Mouse (Mus musculus): ENCODE data around the gene Cgnl1.

Cgnl1 gene

GRCm38 (mm10) chr9:71672495-71672894, 98.9 kb downstream of the Cgnl1 start:
- no peak for DNase-seq (ENCODE audit: low spot score)

- no peak for DNase-seq (ENCODE audit: low spot score)
Measured at GRCm38 (mm10) chr9:71670677-71671076, 100.7 kb downstream of the Cgnl1 start.

DNA sequence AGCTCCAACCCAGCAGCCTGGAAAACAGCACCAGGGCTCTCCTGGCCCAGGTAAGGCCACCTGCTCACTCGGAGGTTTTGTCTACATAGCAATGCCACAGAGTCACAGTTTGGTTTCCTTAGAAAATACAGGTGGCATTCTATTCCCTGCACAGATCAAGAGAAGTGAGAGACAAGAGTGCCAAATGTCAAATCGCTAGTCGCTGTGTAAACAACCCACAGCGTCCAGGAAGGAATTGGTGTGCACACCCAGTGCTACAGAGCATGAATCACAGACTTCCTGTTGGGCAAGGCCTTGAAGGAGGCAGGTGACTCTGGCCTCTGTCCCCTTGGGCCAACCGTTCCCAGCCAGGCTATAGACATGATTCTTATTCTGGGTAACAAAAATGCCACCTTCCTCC, 103.8 kb downstream of the Cgnl1 start:
- DNase-seq (ENCODE audit: low spot score) = no peak

- no peak for DNase-seq (ENCODE audit: low spot score)
Measured at GRCm38 (mm10) chr9:71666432-71666831, 105.0 kb downstream of the Cgnl1 start.

- no peak for DNase-seq (ENCODE audit: low spot score)
Measured at GRCm38 (mm10) chr9:71665493-71665892, 105.9 kb downstream of the Cgnl1 start.

GRCm38 (mm10) chr9:71664855-71665254, 106.5 kb downstream of the Cgnl1 start:
- no peak for DNase-seq (ENCODE audit: low spot score)

- DNase-seq (ENCODE audit: low spot score) = no peak
Measured at GRCm38 (mm10) chr9:71663421-71664217, 107.8 kb downstream of the Cgnl1 start.

GRCm38 (mm10) chr9:71660540-71660939, 110.9 kb downstream of the Cgnl1 start:
- no peak for DNase-seq (ENCODE audit: low spot score)

GRCm38 (mm10) chr9:71659681-71660080, 111.7 kb downstream of the Cgnl1 start:
- DNase-seq (ENCODE audit: low spot score) = no peak

DNA sequence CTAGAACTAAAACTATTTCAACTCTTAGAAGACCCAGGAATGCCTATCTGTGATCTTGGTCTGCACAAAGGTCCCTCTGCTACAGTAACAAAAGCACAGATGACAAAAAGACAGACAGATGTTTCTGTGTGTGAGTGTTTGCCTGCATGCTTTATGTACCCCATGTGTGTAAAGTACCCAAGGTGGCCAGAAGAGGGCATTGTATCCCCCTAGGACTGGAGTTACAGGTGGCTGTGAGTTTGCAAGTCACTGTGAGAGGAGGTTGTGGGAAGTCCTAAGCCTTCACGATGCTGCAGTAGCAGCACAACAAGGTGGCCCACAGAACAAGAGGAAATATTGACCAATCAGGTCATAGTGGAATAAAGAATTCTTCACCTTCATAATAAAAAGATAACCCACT, 114.2 kb downstream of the Cgnl1 start:
- DNase-seq (ENCODE audit: low spot score) = no peak

DNA sequence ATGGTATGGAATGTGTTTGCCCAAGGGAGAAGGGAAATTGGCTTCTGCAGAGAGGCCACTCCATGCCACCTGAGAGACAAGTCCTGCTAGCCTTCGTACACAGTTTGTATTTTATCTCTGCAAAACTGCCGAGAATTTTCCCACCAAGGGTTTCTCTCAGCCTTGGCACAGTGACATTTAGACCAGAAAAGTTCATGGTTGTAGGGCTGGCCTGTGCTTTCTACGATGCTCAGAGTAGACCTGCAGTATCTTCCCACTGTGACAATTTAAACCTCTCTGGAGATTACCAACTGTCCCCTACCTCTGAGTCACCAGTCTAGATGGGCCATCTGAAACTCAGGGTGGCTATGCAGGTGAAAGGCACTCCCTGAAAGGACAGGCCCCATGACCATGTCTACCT, 116.5 kb downstream of the Cgnl1 start:
- no peak for DNase-seq (ENCODE audit: low spot score)

GRCm38 (mm10) chr9:71646115-71646514, 125.3 kb downstream of the Cgnl1 start:
- no peak for DNase-seq (ENCODE audit: low spot score)

GRCm38 (mm10) chr9:71643611-71644010, 127.8 kb downstream of the Cgnl1 start:
- DNase-seq (ENCODE audit: low spot score) = no peak

DNA sequence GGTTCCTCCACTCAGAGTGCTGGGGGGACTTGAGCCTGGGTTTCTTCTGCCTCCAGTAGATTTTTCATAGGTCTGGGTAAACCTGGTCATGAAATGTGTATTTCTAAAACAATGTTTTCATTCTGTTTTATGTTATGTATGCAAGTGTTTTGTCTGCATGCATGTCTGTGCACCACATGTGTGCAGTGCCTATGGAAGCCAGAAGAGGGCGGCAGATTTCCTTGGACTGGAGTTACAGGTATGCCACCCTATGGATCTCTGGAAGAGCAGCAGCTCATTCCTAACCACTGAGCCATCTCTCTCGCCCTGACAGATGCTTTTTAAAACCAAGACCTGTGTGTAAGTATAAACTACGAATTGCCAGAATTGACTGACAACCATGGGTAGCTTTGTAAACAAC, 129.1 kb downstream of the Cgnl1 start:
- no peak for DNase-seq (ENCODE audit: low spot score)

DNA sequence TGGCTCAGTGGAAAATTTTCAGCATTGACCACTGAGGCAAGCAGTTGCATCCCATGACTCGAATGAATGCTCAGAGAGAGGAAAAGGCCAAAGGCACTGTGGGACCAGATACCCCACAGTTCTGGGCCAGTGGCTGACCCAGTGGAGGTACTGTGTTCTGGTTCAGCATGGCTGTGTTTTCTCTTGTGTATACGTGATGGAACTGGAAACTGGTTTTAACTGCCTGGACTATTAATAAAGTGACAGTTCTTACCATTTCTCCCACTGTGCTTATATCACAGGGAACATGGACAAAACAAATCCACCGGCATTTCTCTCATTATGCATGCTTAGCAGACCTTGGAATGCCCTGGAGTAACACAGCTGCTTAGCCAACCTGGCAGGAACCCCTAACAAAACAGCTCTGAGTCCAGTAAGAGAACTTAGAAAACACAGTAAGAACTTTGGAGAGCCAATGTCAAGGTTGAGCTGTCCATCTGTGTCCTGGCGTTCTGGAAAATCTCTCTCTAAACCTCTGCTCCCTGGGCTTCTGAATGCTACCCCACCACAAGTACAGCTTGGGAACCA, 131.0 kb downstream of the Cgnl1 start:
- no peak for DNase-seq (ENCODE audit: low spot score)

GRCm38 (mm10) chr9:71638198-71638597, 133.2 kb downstream of the Cgnl1 start:
- no peak for DNase-seq (ENCODE audit: low spot score)

- DNase-seq (ENCODE audit: low spot score) = no peak
Measured at GRCm38 (mm10) chr9:71636854-71637253, 134.5 kb downstream of the Cgnl1 start.

DNA sequence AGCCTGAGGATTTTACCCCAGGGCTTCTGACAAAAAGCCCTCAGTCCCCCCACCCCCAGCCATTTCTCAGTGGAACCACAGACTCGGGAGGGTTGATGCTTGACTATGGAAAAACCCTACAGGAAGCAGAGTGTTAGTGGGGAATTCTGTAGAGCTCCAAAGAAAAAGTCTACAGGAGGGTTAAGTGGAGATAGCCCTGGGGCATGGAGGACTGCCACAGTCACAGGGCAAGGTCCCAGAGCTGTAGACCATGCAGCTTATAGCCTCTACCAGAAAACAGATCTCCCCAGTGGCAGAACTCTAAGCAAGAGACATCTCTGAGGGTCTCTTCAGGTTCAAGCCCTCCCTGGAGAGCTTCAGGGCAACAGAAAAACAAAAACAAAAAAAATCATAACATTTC, 135.8 kb downstream of the Cgnl1 start:
- DNase-seq (ENCODE audit: low spot score) = no peak

- no peak for DNase-seq (ENCODE audit: low spot score)
Measured at GRCm38 (mm10) chr9:71634916-71635315, 136.5 kb downstream of the Cgnl1 start.

GRCm38 (mm10) chr9:71628921-71629320, 142.5 kb downstream of the Cgnl1 start:
- DNase-seq (ENCODE audit: low spot score) = no peak

DNA sequence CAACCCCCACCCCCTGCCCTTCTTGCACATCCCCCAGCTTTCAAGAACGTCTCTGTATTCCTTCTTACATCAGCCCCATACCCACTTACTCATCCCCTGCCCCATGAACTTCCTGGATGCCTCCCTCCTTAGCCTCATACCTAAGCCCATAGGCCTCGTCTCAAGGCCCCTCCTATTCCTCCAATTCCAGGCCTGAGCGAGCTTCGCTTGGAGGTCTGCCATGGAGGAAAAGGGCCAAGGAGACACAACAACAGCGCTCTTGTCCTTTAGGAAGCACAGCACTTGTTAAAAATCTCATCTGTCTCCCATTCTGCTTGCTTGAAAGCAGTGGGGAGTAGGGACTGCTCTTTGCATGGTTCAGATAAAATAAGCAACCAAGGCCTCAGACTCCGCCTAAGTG, 143.1 kb downstream of the Cgnl1 start:
- DNase-seq (ENCODE audit: low spot score) = no peak

DNA sequence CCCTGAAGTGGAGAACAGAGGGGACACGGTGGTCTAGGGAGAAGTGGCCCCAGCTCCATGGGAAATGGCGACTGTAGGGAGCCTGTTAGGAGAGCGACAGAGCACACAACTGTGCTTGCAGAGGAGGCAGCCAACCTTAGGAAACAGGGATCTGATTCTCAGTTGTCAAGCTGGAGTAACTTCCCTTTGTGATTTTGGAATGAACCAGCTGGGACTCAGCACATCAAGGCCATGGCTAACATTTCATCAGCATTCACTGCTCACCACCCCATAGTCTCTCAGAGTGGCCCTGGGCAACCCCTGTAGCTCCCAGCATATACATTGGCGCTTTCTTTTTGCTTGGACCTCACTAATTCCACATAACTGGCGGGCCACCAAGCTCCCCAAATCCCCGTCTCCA, 145.4 kb downstream of the Cgnl1 start:
- no peak for DNase-seq (ENCODE audit: low spot score)

DNA sequence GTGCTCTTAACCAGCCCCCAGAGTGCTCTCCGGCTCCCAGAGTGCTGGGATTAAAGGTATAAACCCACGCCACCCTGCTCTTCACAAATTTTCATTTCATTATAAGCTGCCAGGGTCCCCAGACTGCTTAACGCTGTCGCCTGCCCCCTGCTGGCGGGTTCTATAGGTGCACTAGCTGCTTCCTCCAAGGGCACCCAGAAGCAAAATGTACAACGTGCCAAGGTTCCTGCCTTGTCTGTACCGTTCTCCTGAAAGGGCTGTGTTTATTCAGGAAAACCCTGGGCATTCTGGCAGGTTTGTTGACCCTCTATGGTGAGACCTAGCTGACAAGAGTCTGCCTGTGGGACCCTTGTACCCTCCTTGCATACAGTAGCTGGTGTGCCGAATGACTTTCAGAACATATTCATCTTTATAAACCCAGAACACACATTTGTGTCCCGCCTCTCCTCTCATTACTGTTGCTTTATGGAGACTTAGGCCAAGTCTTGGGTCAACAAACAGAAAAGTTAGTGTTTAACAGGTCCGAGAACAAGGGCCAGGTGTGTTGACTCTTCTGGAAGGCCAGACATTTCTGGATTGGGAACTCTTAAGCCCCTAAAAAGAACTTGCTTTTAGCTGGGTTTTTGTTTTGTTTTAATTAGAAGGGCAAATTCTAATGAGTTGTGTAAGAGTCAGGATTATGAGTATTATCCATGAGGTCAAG, 146.5 kb downstream of the Cgnl1 start:
- DNase-seq (ENCODE audit: low spot score) = peak; percentile 35
